8 mouse cellular contexts compared by ENCODE assay signal in the genomic region with DNA sequence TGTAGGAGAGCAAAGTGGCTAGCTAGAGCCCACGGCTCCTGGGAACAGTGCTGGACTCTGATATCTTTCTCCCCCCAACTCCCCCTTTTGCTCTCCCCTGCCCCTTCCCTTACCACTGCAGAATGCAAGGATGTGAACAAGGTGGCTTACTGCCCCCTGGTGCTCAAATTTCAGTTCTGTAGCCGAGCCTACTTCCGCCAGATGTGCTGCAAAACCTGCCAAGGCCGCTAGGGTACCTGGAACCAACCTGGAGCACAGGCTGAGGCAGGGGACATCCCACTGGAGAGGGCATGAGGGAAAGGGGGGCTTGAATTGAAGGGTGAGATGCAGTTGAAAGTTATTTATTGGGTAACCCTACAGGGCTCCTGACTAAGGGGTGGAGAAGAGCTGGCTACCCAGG. TPM values are rescaled to one million over a fixed set of nuclear protein-coding genes. Genes with fewer than 3 reads are reported as not detected.
DNase-seq lines count a peak whose midpoint lies in the region; ATAC-seq and TF ChIP-seq lines count a peak whose summit lies in the region.

No protein-coding gene starts in this region.

- TF ChIP-seq CTCF in olfactory bulb, adult 2 months (IDR thresholded peaks at IDR 0.05; ENCODE audit: insufficient read depth, low read depth, low read length): peak; percentile 71

- no peak for TF ChIP-seq POLR2A in olfactory bulb, adult 2 months (IDR thresholded peaks at IDR 0.05; ENCODE audit: insufficient read depth, low read depth, low read length)

- ATAC-seq in cerebellum, adult (ENCODE audit: insufficient number of reproducible peaks, low FRiP score, low TSS enrichment): no peak
- ATAC-seq in embryonic facial prominence, embryonic 11.5 days (replicated peaks; ENCODE audit: insufficient number of reproducible peaks, low FRiP score, low TSS enrichment, low read depth): 0 out of 2 replicates have a peak, but pooled peaks have one; percentile 7

- no peaks in the 10 kb centered on the region for H3K9me3 ChIP-seq in embryonic facial prominence, embryonic 11.5 days (replicated peaks; ENCODE audit: control insufficient read depth, low read length)

- no peak overlapping the region for H3K27ac ChIP-seq in embryonic facial prominence, embryonic 11.5 days (replicated peaks; ENCODE audit: low read depth, low read length)
- H3K27ac ChIP-seq in olfactory bulb, adult 2 months (ENCODE audit: insufficient read depth, low read depth, low read length): no peak overlapping the region

- no peaks in the 10 kb centered on the region for H3K4me1 ChIP-seq in embryonic facial prominence, embryonic 11.5 days (ENCODE audit: control insufficient read depth, insufficient read depth, low read length)
- no peaks in the 10 kb centered on the region for H3K4me1 ChIP-seq in olfactory bulb, adult 2 months (ENCODE audit: control insufficient read depth, insufficient read depth, low read length)

- H3K4me3 ChIP-seq in embryonic facial prominence, embryonic 11.5 days (ENCODE audit: low read depth, low read length): no peak overlapping the region
- no peak overlapping the region for H3K4me3 ChIP-seq in olfactory bulb, adult 2 months (ENCODE audit: insufficient read depth, low read depth, low read length)

- no peak overlapping the region for H3K9ac ChIP-seq in embryonic facial prominence, embryonic 11.5 days (replicated peaks; ENCODE audit: low read length)

- peaks cover 4% of the 10 kb centered on the region; the same call in 1 of the 2 replicates for H3K36me3 ChIP-seq in embryonic facial prominence, embryonic 11.5 days (replicated peaks; ENCODE audit: control insufficient read depth, insufficient read depth, low read depth, low read length)

- no peak overlapping the region for H3K4me2 ChIP-seq in embryonic facial prominence, embryonic 11.5 days (ENCODE audit: low read depth, low read length)

- 39% methylated on average over 4 of the region's 4 CpGs for whole genome bisulfite sequencing in embryonic facial prominence, embryonic 11.5 days
- WGBS in olfactory bulb, adult 2 months: 49% methylated on average over 4 of the region's 4 CpGs

- H3K27me3 ChIP-seq in embryonic facial prominence, embryonic 11.5 days (ENCODE audit: control insufficient read depth, insufficient read depth, low read length): no peaks in the 10 kb centered on the region

- DNase-seq in cerebellum, postnatal 14 days: peak; percentile 36 to 68
- peak; percentile 27 for DNase-seq in ovary, postnatal 14 days (ENCODE audit: low spot score)
- no peak for DNase-seq in ovary, adult 18-20 months (ENCODE audit: low spot score)
- peak; percentile 68 for DNase-seq in embryonic facial prominence, embryonic 11.5 days (ENCODE audit: low spot score)
- DNase-seq in liver: peak; percentile 49
- no peak for DNase-seq in frontal cortex, postnatal 25 days (ENCODE audit: low spot score in 2 of 2)

RNA-seq across cellular contexts. Expression of a gene that starts 2.5 kb away (rescaled TPM):
- 1.6 and 2.2 TPM in 2 replicates for polyA plus RNA-seq in embryonic facial prominence, embryonic 11.5 days (2014; fragmentation: Nextera tagmentation; extraction: Ambion mirVana)
- not detected in 2 replicates for polyA plus RNA-seq in olfactory bulb, adult 2 months (2012; ENCODE audit: insufficient read depth, insufficient read length, low replicate concordance, missing spikeins)

RNA-seq across cellular contexts. Expression of a gene that starts 29.0 kb away (rescaled TPM):
- polyA plus RNA-seq in embryonic facial prominence, embryonic 11.5 days (2014; fragmentation: Nextera tagmentation; extraction: Ambion mirVana): 36.1 and 38.9 TPM in 2 replicates
- not detected in 2 replicates for polyA plus RNA-seq in olfactory bulb, adult 2 months (2012; ENCODE audit: insufficient read depth, insufficient read length, low replicate concordance, missing spikeins)

Comparison
In these comparisons a context has a peak if more than half of its experiments do, and no peak if none do; other contexts are left out.
1. DNase-seq: peak in cerebellum, postnatal 14 days (2 of 2), ovary, postnatal 14 days (single experiment), embryonic facial prominence, embryonic 11.5 days (single experiment) and liver (single experiment); none in ovary, adult 18-20 months (single experiment) and frontal cortex, postnatal 25 days (0 of 2).